Mouse (Mus musculus) bone marrow, adult 2 months (tissue): ENCODE data around the gene Prkcz. TPM values are rescaled to one million over a fixed set of nuclear protein-coding genes. Genes with fewer than 3 reads are reported as not detected.
"Not testable (repeated sequence)": the region's sequence is repeated elsewhere in the genome, so short reads cannot be mapped to it uniquely, and the experiment has no call there.

Experiments used
- H3K27ac ChIP-seq: fragments of 200-500 bp; 2 replicates; pipeline ENCODE4 v1.5.1; 2012; ENCODE audit warnings: low read depth, mild to moderate bottlenecking, control low read depth, inconsistent platforms, low read length; ENCODE audit not compliant: control insufficient read depth, poor library complexity, insufficient read depth
- H3K4me1 ChIP-seq: fragments of 200-500 bp; 2 replicates; pipeline ENCODE4 v1.6.1; 2011; ENCODE audit warnings: low read length; ENCODE audit not compliant: control insufficient read depth, insufficient read depth
- H3K4me3 ChIP-seq: fragments of 200-500 bp; replicated peaks from 2 replicates; pipeline ENCODE3; 2011; ENCODE audit warnings: mild to moderate bottlenecking, low read depth, low read length, control low read depth; ENCODE audit not compliant: control insufficient read depth
- CTCF ChIP-seq: fragments of 200-500 bp; IDR thresholded peaks from 2 replicates; pipeline ENCODE4 v1.5.1; 2011; ENCODE audit warnings: low read length, control low read depth; ENCODE audit not compliant: control insufficient read depth, insufficient read depth
- POLR2A ChIP-seq: fragments of 200-500 bp; IDR thresholded peaks from 2 replicates; pipeline ENCODE4 v1.6.1; 2011; ENCODE audit warnings: low read depth, mild to moderate bottlenecking, control low read depth, low read length, borderline replicate concordance; ENCODE audit not compliant: control insufficient read depth
- WGBS: fragments of 180-500 bp; shearing (Covaris S2); methylation state at CpG from one replicate; pipeline ENCODE4 v1.1.7; 2018; 5-methylcytosine and 5-hydroxymethylcytosine counted together
- polyA plus RNA-seq: library from polyadenylated mRNA; stranded (reverse); fragments of >200 nt; gene quantifications from 2 replicates; pipeline ENCODE4 v1.2.4, GENCODE M21; 2011; ENCODE audit warnings: low replicate concordance; ENCODE audit not compliant: missing spikeins, insufficient read depth, insufficient read length

Prkcz gene
- polyA plus RNA-seq, 1 experiment, result 1.9 TPM

- Histone ChIP-seq H3K27ac (no peak overlapping the region), H3K4me3 (no peak overlapping the region), H3K4me1 (no peaks in the 10 kb centered on the region; the same call in 1 of the 2 replicates)
- WGBS, result 85% methylated on average over 6 of the region's 6 CpGs
- TF ChIP-seq POLR2A (no peak), CTCF (no peak)
Measured at GRCm38 (mm10) chr4:155252253-155252652, 108.9 kb downstream of the Prkcz start.

GRCm38 (mm10) chr4:155251147-155251546 lies 110.0 kb downstream of the Prkcz start:
- 88% methylated on average over 3 of the region's 3 CpGs for WGBS
- no peak overlapping the region for H3K4me3 ChIP-seq

GRCm38 (mm10) chr4:155250361-155251117 lies 110.6 kb downstream of the Prkcz start:
- Histone ChIP-seq H3K27ac (peak overlapping the region; percentile 95), H3K4me1 (no peaks in the 10 kb centered on the region; the same call in 1 of the 2 replicates), H3K4me3 (peak overlapping the region; percentile 83)
- TF ChIP-seq POLR2A (no peak), CTCF (no peak)
- WGBS, result 29% methylated on average over 23 of the region's 23 CpGs

More at GRCm38 (mm10) chr4:155251147-155251546, 110.0 kb downstream of the Prkcz start:
- no peak overlapping the region for H3K27ac ChIP-seq
- TF ChIP-seq POLR2A, result no peak
- no peak for TF ChIP-seq CTCF
- no peaks in the 10 kb centered on the region; the same call in 1 of the 2 replicates for H3K4me1 ChIP-seq

- WGBS, result under 1% methylated on average over 57 of the region's 58 CpGs
- peak within 1 kb of the TSS; percentile 83 for H3K4me3 ChIP-seq
- no peaks in the 10 kb centered on the region; the same call in 1 of the 2 replicates for H3K4me1 ChIP-seq
- TF ChIP-seq POLR2A, result peak; percentile 77; the same call in 1 of the 2 replicates
- no peak for TF ChIP-seq CTCF
- H3K27ac ChIP-seq, result peak within 1 kb of the TSS; percentile 95
Measured at GRCm38 (mm10) chr4:155249648-155250351, 111.4 kb downstream of the Prkcz start, which contains the start of gene Faap20. Gene Faap20, plus strand, starts transcription at chr4:155249802.

GRCm38 (mm10) chr4:155249257-155249647 lies 111.9 kb downstream of the Prkcz start:
- 0% methylated on average over 9 of the region's 9 CpGs for WGBS
- TF ChIP-seq CTCF (peak; percentile 98), POLR2A (no peak)
- Histone ChIP-seq H3K4me1 (no peaks in the 10 kb centered on the region; the same call in 1 of the 2 replicates), H3K4me3 (peak overlapping the region; percentile 83), H3K27ac (peak overlapping the region; percentile 95)

GRCm38 (mm10) chr4:155248054-155248453 lies 113.1 kb downstream of the Prkcz start:
- 80% methylated on average over 3 of the region's 3 CpGs for WGBS

GRCm38 (mm10) chr4:155246691-155247105 lies 114.5 kb downstream of the Prkcz start:
- Histone ChIP-seq H3K4me1 (no peaks in the 10 kb centered on the region; the same call in 1 of the 2 replicates), H3K4me3 (no peak overlapping the region), H3K27ac (no peak overlapping the region)
- WGBS, result 89% methylated on average over 12 of the region's 12 CpGs
- TF ChIP-seq POLR2A (no peak), CTCF (no peak)

More at GRCm38 (mm10) chr4:155248054-155248453, 113.1 kb downstream of the Prkcz start:
- H3K4me3 ChIP-seq, H3K27ac ChIP-seq, H3K4me1 ChIP-seq: not testable (repeated sequence)

- TF ChIP-seq POLR2A (no peak), CTCF (no peak)
- Histone ChIP-seq H3K4me1 (no peaks in the 10 kb centered on the region; the same call in 1 of the 2 replicates), H3K4me3 (no peak overlapping the region), H3K27ac (no peak overlapping the region)
- WGBS, result 49% methylated on average over 6 of the region's 6 CpGs
Measured at GRCm38 (mm10) chr4:155245770-155246492, 115.2 kb downstream of the Prkcz start.
